Mouse (Mus musculus) testis, adult 2 months (tissue): Measurements from ENCODE around the gene Arhgap6. TPM values are rescaled to one million over a fixed set of nuclear protein-coding genes. Genes with fewer than 3 reads are reported as not detected.

Experiments used
- H3K27ac ChIP-seq: fragments of 200-500 bp; 2 replicates; pipeline ENCODE4 v1.5.1; 2012; ENCODE audit warnings: low read depth, low read length; ENCODE audit not compliant: control insufficient read depth, insufficient read depth
- H3K27me3 ChIP-seq: fragments of 200-500 bp; 2 replicates; pipeline ENCODE4 v1.6.1; 2012; ENCODE audit warnings: mild to moderate bottlenecking, low read length, moderate library complexity; ENCODE audit not compliant: control insufficient read depth, insufficient read depth
- H3K36me3 ChIP-seq: fragments of 200-500 bp; 2 replicates; pipeline ENCODE4 v1.6.1; 2012; ENCODE audit warnings: mild to moderate bottlenecking, low read length; ENCODE audit not compliant: control insufficient read depth, insufficient read depth
- H3K4me1 ChIP-seq: fragments of 200-500 bp; 2 replicates; pipeline ENCODE4 v1.6.1; 2012; ENCODE audit warnings: low read length; ENCODE audit not compliant: control insufficient read depth, insufficient read depth
- H3K4me3 ChIP-seq: fragments of 200-500 bp; 2 replicates; pipeline ENCODE4 v1.5.1; 2012; ENCODE audit warnings: low read depth, mild to moderate bottlenecking, low read length, moderate library complexity, mixed read lengths; ENCODE audit not compliant: control insufficient read depth
- CTCF ChIP-seq: fragments of 200-500 bp; IDR thresholded peaks from 2 replicates; pipeline ENCODE4 v1.5.1; 2012; ENCODE audit warnings: low read depth, mild to moderate bottlenecking, inconsistent platforms, low read length, moderate library complexity; ENCODE audit not compliant: control insufficient read depth, insufficient read depth, insufficient replicate concordance
- POLR2A ChIP-seq: fragments of 200-500 bp; IDR thresholded peaks from 2 replicates; pipeline ENCODE4 v1.6.1; 2012; ENCODE audit warnings: low read depth, mild to moderate bottlenecking, inconsistent platforms, low read length, moderate library complexity; ENCODE audit not compliant: control insufficient read depth
- polyA plus RNA-seq: library from polyadenylated mRNA; depleted of rRNA; stranded (reverse); fragments of >200 nt; gene quantifications from 2 replicates; pipeline ENCODE4 v1.2.3, GENCODE M21; 2012

Gene Arhgap6
- polyA plus RNA-seq, 1 experiment = 0.07 TPM

DNA sequence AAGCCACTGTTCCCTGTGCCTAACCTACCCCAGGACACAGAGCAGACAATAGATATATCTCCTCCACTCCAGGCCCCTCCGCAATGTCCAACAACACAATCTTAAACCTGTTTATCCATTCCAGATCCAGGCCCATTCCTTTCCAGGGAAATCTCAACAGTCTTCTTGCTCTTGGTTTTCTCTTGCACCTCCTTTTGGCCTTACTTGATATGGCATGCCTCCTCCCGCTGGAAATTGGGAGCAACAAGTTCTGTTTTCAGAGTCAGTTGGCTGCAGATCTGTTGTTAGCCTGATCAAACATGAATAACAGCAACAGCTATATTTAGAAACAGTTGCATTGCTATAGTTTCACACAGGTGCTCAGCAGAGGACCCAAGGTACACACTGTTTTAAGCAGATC lies 126.0 kb downstream of the Arhgap6 start:
- H3K4me3 ChIP-seq = no peak overlapping the region
- no peaks in the 10 kb centered on the region for H3K4me1 ChIP-seq
- H3K27ac ChIP-seq = no peak overlapping the region
- TF ChIP-seq POLR2A (no peak), CTCF (no peak)
- no peaks in the 10 kb centered on the region for H3K36me3 ChIP-seq
- no peaks in the 10 kb centered on the region for H3K27me3 ChIP-seq

DNA sequence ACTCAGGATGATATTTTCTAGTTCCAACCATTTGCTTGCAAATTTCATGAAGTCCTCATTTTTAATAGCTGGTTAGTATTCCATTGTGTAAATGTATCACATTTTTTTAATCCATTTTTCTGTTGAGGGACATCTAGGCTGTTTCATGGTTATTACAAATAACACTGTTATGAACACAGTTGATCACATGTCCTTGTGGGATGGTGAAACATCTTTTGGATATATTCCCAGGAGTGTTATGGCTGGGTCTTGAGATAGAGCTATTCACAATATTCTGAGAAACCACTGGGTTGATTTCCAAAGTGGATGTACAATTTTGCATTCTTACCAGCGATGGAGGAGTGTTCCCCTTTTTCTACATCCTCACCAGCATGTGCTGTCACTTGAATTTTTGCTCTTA lies 137.5 kb downstream of the Arhgap6 start:
- no peaks in the 10 kb centered on the region for H3K36me3 ChIP-seq
- H3K27me3 ChIP-seq = no peaks in the 10 kb centered on the region
- no peak overlapping the region for H3K27ac ChIP-seq
- H3K4me3 ChIP-seq = no peak overlapping the region
- no peaks in the 10 kb centered on the region for H3K4me1 ChIP-seq
- TF ChIP-seq POLR2A (no peak), CTCF (no peak)

DNA sequence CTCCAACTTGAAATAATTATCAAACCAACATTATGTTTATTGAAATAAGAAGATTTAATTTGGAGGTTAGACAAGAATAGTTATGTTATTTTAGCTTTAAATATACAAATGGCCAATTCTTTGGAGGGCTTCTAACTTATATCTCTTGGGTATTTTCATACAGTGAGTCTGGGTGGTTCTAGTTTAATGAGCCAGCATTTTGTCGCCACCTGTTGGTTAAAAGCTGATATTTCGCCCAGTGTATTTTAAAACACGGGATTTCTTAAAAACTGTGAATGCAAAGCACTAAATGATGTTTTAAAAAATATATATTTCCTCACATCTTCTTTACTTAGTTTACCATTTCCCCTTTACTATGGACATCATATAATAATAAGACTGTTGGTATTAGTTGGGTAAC lies 140.5 kb downstream of the Arhgap6 start:
- TF ChIP-seq POLR2A (no peak), CTCF (no peak)
- no peak overlapping the region for H3K4me3 ChIP-seq
- H3K27ac ChIP-seq = no peak overlapping the region
- H3K27me3 ChIP-seq = no peaks in the 10 kb centered on the region
- no peaks in the 10 kb centered on the region for H3K36me3 ChIP-seq
- no peaks in the 10 kb centered on the region for H3K4me1 ChIP-seq

DNA sequence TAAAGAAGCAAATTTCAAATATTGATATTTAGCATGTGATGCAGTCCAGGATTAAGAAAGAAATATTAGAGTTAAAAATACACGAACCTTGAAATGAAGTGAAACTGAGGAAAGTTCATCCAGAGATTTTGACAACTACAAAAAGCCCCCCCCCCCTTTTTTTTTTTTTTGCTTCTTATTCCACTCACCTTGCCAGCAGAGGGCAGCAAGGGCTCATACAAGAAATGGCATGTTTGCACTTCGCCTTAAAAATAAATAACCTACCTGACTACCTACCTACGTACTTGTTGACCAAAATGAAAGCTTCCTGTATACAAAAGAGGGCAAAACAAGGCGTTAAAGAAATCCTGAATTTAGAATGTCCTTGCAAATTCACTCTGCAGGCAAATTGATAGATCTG lies 143.0 kb downstream of the Arhgap6 start:
- Histone ChIP-seq H3K4me1 (no peaks in the 10 kb centered on the region), H3K4me3 (no peak overlapping the region), H3K27ac (no peak overlapping the region), H3K27me3 (no peaks in the 10 kb centered on the region), H3K36me3 (no peaks in the 10 kb centered on the region)
- TF ChIP-seq CTCF = no peak

DNA sequence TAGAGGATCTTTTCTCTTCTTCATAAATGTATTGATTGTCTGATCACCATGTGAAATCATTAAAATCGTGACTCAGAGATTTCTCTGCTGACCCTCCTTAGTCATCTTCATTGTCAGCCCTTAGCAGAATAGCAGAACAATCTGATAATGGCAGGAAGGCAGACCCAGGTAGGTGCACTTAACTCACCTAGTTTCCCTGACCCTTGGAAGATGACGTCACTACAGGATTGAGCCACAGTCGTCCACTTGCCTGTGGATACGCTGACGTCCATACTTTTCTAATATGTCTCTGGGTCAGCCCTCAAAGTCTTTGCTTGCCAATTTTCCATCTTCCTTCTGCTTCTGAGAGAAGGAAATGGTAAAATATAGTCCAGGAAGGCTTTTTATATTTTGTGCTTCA lies 146.8 kb downstream of the Arhgap6 start:
- H3K4me1 ChIP-seq = no peaks in the 10 kb centered on the region
- no peaks in the 10 kb centered on the region for H3K27me3 ChIP-seq
- H3K4me3 ChIP-seq = no peak overlapping the region
- TF ChIP-seq POLR2A (no peak), CTCF (no peak)
- no peaks in the 10 kb centered on the region for H3K36me3 ChIP-seq
- H3K27ac ChIP-seq = no peak overlapping the region

DNA sequence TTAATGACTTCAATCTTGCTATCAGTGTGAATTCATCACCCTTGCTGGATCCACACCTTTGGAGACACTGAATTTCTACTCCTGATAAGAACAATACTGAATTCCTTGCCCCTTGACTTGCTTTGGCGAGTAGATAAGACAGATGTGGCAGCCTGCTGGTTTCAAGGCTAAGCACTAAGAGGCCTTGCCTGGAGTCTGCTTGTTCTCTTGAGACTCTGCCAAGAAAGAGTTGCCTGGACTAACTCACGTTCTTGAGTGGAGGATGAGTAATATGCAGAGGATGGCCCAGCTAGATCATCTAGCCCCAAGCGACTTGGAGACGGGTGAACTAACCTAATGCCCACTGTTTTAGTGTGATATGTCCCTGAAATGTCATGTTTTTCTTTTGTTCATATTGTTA lies 148.3 kb downstream of the Arhgap6 start:
- H3K27me3 ChIP-seq = no peaks in the 10 kb centered on the region
- no peaks in the 10 kb centered on the region for H3K36me3 ChIP-seq
- H3K4me3 ChIP-seq = no peak overlapping the region
- TF ChIP-seq POLR2A (no peak), CTCF (no peak)
- H3K4me1 ChIP-seq = no peaks in the 10 kb centered on the region
- H3K27ac ChIP-seq = no peak overlapping the region

DNA sequence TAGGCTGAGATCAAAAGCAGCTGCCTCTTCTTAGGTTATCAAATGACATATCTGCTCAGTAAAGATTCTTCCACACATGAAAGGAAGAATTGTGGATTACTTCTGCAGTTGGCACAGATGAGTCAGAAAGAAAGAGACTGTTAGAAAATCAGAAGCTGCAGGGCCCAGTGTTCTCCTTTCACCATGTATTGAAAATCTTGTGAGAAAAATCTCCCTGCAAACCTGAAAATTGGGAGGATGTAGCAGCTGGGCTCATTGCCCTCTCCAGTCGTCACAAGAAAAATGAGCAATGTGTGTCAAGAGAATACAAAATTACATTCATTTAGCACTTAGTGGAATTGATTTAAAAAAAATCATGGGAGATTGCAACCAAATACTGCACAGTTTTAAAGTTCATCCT lies 180.5 kb downstream of the Arhgap6 start:
- Histone ChIP-seq H3K36me3 (no peaks in the 10 kb centered on the region), H3K27ac (no peak overlapping the region), H3K27me3 (no peaks in the 10 kb centered on the region), H3K4me1 (no peaks in the 10 kb centered on the region), H3K4me3 (no peak overlapping the region)
- no peak for TF ChIP-seq CTCF
- no peak for TF ChIP-seq POLR2A

DNA sequence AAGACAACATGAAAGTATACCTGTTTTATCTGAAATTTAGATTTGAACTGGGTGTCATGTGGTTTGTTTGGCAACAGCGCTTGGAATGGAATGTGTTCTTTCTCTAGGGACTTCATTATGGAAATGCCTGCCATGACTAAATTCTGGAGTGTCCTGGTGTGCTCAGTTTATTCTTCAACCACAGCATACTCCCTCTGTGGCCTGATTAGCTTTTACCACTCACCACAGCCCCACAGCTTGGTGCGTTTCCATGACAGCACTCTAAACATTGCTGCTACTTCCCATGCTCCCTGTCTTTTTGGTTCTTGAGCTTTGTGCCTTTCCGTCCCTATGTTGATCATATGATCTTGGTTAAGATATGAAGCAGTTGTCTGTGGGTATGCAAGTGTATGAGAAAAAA lies 182.9 kb downstream of the Arhgap6 start:
- H3K36me3 ChIP-seq = no peaks in the 10 kb centered on the region
- no peaks in the 10 kb centered on the region for H3K27me3 ChIP-seq
- no peak overlapping the region for H3K4me3 ChIP-seq
- H3K27ac ChIP-seq = no peak overlapping the region
- no peaks in the 10 kb centered on the region for H3K4me1 ChIP-seq
- TF ChIP-seq POLR2A = no peak
- TF ChIP-seq CTCF = no peak

DNA sequence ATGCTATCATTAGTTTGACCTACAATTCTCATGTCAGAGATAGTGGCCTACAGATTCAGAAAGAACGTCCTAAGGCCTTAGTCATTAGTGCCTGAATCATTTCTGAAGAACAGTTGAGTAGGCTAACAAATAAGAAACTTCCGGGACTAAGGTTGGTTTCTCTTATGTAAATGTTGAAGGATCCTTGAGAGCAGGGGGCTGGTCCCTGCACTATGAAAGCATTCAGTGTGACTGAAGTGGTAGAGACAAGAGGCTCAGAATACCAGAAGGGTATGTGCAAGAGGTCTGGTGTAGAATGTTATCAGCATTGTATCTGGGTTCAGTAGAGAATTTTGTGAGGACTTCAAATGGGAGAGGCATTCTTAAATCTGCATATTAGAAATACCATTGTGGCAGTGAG lies 185.5 kb downstream of the Arhgap6 start:
- H3K27ac ChIP-seq = no peak overlapping the region
- TF ChIP-seq POLR2A = no peak
- TF ChIP-seq CTCF = no peak
- H3K36me3 ChIP-seq = no peaks in the 10 kb centered on the region
- H3K27me3 ChIP-seq = no peaks in the 10 kb centered on the region
- H3K4me3 ChIP-seq = no peak overlapping the region
- no peaks in the 10 kb centered on the region for H3K4me1 ChIP-seq
